Mouse (Mus musculus) liver, embryonic 12.5 days (tissue): ENCODE results near the gene Sec31b. TPM values are rescaled to one million over a fixed set of nuclear protein-coding genes. Genes with fewer than 3 reads are reported as not detected.

Source experiments
- ATAC-seq: fragments of 200-750 bp; cut with Nextera tagmentation; 2 replicates; pipeline ENCODE4 v1.8.0; 2017; ENCODE audit warnings: moderate number of reproducible peaks, mild to moderate bottlenecking, moderate library complexity
- H3K27ac ChIP-seq: fragments of 300-500 bp; sonication (generic); 2 replicates; pipeline ENCODE4 v1.5.1; 2016; ENCODE audit warnings: mild to moderate bottlenecking
- H3K27me3 ChIP-seq: fragments of 300-500 bp; sonication (generic); replicated peaks from 2 replicates; pipeline ENCODE4 v1.6.1; 2016; ENCODE audit warnings: mild to moderate bottlenecking, moderate library complexity
- H3K36me3 ChIP-seq: fragments of 300-500 bp; sonication (generic); 2 replicates; pipeline ENCODE4 v1.6.1; 2016; ENCODE audit warnings: mild to moderate bottlenecking, moderate library complexity
- H3K4me1 ChIP-seq: fragments of 300-500 bp; sonication (generic); 2 replicates; pipeline ENCODE4 v1.6.1; 2016
- H3K4me2 ChIP-seq: fragments of 300-500 bp; sonication (generic); 2 replicates; pipeline ENCODE4 v1.6.1; 2016; ENCODE audit warnings: mild to moderate bottlenecking, moderate library complexity
- H3K4me3 ChIP-seq: fragments of 300-500 bp; sonication (generic); 2 replicates; pipeline ENCODE4 v1.5.1; 2016; ENCODE audit warnings: mild to moderate bottlenecking, moderate library complexity
- H3K9ac ChIP-seq: fragments of 300-500 bp; sonication (generic); 2 replicates; pipeline ENCODE4 v1.6.1; 2016; ENCODE audit warnings: mild to moderate bottlenecking, moderate library complexity
- H3K9me3 ChIP-seq: fragments of 300-500 bp; sonication (generic); replicated peaks from 2 replicates; pipeline ENCODE4 v1.6.1; 2016; ENCODE audit warnings: mild to moderate bottlenecking, moderate library complexity
- WGBS: fragments of 180-500 bp; shearing (Covaris S2); methylation state at CpG from one replicate; pipeline ENCODE4 v1.1.7; 2016; ENCODE audit not compliant: insufficient replicate concordance; 5-methylcytosine and 5-hydroxymethylcytosine counted together
- polyA plus RNA-seq: library from polyadenylated mRNA; unstranded; fragments of >200 nt; fragmentation: Nextera tagmentation; extraction: Ambion mirVana; gene quantifications from 2 replicates; pipeline ENCODE4 v1.2.1, GENCODE M21; 2016

Gene Sec31b
- polyA plus RNA-seq, 1 experiment from 2014 or later, result 0.38 TPM

DNA sequence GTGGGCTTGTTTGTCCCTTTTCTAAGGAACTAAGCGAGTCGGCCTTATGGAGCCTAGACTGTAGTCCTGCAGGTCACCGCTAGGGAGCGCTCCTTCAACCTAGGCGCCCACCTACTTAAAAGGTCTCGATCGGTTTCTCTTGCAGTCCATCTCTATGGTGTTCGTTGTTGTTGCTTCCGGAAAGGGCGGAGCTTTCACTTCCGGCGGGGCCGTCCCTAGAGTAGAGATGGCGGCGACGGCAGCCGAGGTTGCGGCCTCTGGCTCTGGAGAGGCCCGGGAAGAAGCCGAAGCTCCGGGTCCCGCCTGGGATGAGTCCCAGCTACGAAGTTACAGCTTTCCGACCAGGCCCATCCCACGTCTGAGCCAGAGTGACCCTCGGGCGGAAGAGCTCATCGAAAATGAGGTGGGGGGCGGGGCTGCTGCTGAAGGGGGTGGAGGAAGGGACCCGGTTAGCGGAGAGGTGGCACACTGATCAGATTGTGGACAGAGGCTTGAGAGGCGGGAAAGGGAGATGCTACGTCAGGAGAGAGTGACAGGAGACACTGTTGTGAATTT is 17.1 kb upstream of the Sec31b start, which contains the start of gene Hif1an:
Hif1an (plus strand) TSS at position 199 of the 555 bp plus-strand sequence.
- peak within 1 kb of the TSS; percentile 77 for H3K4me3 ChIP-seq
- H3K27ac ChIP-seq, result peak within 1 kb of the TSS; percentile 81
- ATAC-seq, result peak; percentile 98
- H3K4me1 ChIP-seq, result peaks cover 15% of the 10 kb centered on the region
- peak within 1 kb of the TSS; percentile 72 for H3K9ac ChIP-seq
- no peaks in the 10 kb centered on the region for H3K9me3 ChIP-seq
- peaks cover 37% of the 10 kb centered on the region for H3K36me3 ChIP-seq
- under 1% methylated on average over 33 of the region's 33 CpGs for WGBS
- H3K4me2 ChIP-seq, result peak within 1 kb of the TSS; percentile 83
- H3K27me3 ChIP-seq, result peaks cover 13% of the 10 kb centered on the region; the same call in 1 of the 2 replicates

DNA sequence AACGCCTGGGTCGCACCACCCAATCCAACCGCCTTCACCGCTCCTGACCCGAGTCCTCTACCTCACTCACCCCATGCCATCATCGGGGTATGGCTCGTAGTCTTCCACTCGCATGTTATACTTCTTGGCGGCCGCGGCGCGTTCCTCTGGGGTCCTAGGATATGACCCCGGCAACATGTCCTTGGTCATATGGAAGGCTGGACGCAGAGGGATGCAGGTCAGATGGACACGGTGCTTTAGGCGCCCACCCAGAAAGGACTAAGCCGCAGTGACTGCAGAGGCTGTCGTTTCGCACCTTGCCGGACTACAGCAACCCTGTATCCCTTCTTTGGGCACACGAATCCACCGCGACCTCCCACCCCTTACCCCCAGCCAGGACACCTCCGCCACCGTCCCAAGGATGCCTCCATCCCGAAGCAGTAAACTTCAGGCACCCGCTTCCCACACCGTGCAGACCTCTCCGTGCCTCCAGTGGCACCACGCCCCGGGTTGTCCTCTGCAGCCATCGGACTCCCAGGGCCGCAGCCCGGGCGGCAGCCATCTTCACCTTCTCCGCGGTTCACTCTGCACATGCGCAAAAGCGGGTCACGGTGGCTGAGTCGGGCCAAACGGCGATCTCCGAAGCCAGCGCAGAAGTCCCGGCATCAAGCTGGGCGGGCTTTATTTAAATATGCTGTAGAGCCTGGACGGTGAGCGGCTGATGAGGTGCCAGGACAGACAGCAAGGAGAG is 9.4 kb upstream of the Sec31b start, which contains the start of gene Ndufb8:
Ndufb8 (minus strand) TSS at position 580 of the 730 bp plus-strand sequence.
- Histone ChIP-seq H3K36me3 (peaks cover 36% of the 10 kb centered on the region), H3K9ac (peak within 1 kb of the TSS; percentile 89), H3K9me3 (no peaks in the 10 kb centered on the region), H3K27ac (peak within 1 kb of the TSS; percentile 39; the same call in 1 of the 2 replicates), H3K27me3 (peaks cover 12% of the 10 kb centered on the region; the same call in 1 of the 2 replicates), H3K4me2 (peak within 1 kb of the TSS; percentile 88), H3K4me3 (peak within 1 kb of the TSS; percentile 78), H3K4me1 (peaks cover 21% of the 10 kb centered on the region)
- ATAC-seq, result peak; percentile 90
- under 1% methylated on average over 50 of the region's 50 CpGs for WGBS

DNA sequence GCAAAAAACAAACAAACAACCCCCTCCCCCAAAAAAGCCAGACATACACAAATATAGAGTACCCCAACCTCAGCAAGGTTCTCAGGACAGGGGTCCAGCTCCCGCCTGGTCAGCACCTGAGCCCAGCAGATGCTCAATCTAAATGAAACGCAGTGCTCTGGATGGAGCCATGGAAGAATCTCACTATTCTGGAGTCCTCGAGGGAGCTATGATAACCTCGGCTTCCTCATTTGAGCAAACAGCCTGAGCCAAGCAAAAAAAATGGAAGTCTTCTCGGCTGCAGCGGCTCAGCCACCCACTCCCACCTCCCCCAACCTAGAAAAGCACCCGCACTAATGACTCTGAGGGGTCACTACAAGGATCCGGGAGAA is 8.8 kb upstream of the Sec31b start:
- peaks cover 12% of the 10 kb centered on the region; the same call in 1 of the 2 replicates for H3K27me3 ChIP-seq
- H3K27ac ChIP-seq, result peak overlapping the region; percentile 39; the same call in 1 of the 2 replicates
- H3K4me2 ChIP-seq, result peak overlapping the region; percentile 88
- peak overlapping the region; percentile 89 for H3K9ac ChIP-seq
- ATAC-seq, result peak; percentile 19; the same call in 1 of the 2 replicates
- H3K4me1 ChIP-seq, result peaks cover 21% of the 10 kb centered on the region
- H3K36me3 ChIP-seq, result peaks cover 41% of the 10 kb centered on the region
- H3K9me3 ChIP-seq, result no peaks in the 10 kb centered on the region
- H3K4me3 ChIP-seq, result peak overlapping the region; percentile 78
- 3% methylated on average over 8 of the region's 8 CpGs for WGBS

DNA sequence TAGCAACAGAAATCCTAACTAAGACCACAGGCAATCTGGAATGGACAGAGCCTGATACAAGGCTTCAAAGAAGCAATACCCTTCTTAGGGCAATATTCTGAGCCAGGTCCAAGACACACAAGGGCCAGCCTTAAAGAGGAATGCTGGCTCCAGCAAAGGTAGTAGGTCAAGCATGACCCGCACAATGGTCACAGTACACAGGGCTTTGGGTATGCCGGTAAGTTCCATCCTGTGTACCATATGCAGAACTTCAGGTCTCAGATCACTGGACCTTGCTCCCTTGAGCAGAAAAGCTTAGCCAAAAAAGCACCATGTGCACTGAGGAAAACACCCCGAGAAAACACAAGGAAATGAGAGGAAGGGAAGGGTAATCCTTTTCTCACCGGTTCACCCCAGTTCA is 7.6 kb upstream of the Sec31b start:
- H3K4me1 ChIP-seq, result peaks cover 21% of the 10 kb centered on the region
- H3K36me3 ChIP-seq, result peaks cover 53% of the 10 kb centered on the region
- H3K9ac ChIP-seq, result no peak overlapping the region
- 92% methylated on average over 4 of the region's 4 CpGs for WGBS
- no peaks in the 10 kb centered on the region for H3K9me3 ChIP-seq
- no peak overlapping the region for H3K4me3 ChIP-seq
- H3K27me3 ChIP-seq, result 0 out of 2 replicates have a peak, but pooled peaks cover 7% of the 10 kb centered on the region
- ATAC-seq, result no peak
- no peak overlapping the region for H3K27ac ChIP-seq
- H3K4me2 ChIP-seq, result peak overlapping the region; percentile 88; the same call in 1 of the 2 replicates

DNA sequence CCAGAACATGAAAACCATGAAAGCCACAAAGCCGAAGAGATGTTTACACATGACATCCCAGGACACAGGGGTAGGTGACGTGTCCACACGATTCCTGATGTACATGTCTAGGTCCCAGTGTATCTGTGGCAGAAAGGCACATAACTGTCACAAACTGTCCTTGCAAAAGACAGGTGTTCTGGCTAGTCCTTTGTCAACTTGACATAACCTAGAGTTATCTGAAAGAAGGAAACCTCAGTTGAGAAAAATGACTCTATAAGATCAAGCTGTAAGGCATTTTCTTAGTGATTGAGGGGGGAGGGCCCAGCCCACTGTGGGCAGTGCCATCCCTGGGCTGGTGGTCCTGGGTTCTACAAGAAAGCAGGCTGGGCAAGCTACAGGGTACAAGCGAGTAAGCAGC is 7.1 kb upstream of the Sec31b start, which contains the start of gene Gm20538:
Gm20538 (minus strand) TSS at position 101 of the 400 bp plus-strand sequence.
- no peak for ATAC-seq
- peak within 1 kb of the TSS; percentile 88; the same call in 1 of the 2 replicates for H3K4me2 ChIP-seq

DNA sequence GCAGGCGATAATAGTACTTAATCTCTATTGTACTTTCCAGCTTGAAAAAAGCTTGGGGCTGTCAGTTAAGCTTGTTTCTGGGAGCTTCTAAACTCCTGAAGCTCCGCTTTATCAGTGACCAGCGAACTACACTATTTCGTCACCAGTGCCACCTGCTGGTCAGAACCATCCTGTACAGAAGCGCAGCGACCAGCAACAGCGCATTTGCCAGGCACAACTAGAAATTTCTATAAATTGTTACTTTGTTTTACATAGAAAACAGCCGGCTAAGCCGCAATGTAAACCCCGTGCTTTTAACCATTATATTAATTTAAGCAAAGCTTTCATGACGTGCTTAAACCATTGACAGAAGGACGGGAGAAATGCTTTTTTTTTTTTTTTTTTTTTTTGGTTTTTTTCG is 889 bp downstream of the Sec31b start:
- H3K36me3 ChIP-seq, result peaks cover 22% of the 10 kb centered on the region
- 0 out of 2 replicates have a peak, but pooled peaks cover 14% of the 10 kb centered on the region for H3K9me3 ChIP-seq
- peak overlapping the region; percentile 65 for H3K4me3 ChIP-seq
- ATAC-seq, result 0 out of 2 replicates have a peak, but pooled peaks have one; percentile 55
- H3K4me1 ChIP-seq, result peaks cover 22% of the 10 kb centered on the region
- H3K27me3 ChIP-seq, result peaks cover 13% of the 10 kb centered on the region
- H3K4me2 ChIP-seq, result peak overlapping the region; percentile 95
- H3K27ac ChIP-seq, result no peak overlapping the region
- H3K9ac ChIP-seq, result 0 out of 2 replicates have a peak overlapping the region, but pooled peaks have one; percentile 22
- 2% methylated on average over 13 of the region's 13 CpGs for WGBS

More for the DNA sequence above, 7.1 kb upstream of the Sec31b start, which contains the start of gene Gm20538:
- no peak within 1 kb of the TSS for H3K4me3 ChIP-seq
- no peak within 1 kb of the TSS for H3K9ac ChIP-seq
- 0 out of 2 replicates have a peak, but pooled peaks cover 2% of the 10 kb centered on the region for H3K27me3 ChIP-seq
- H3K9me3 ChIP-seq, result no peaks in the 10 kb centered on the region
- WGBS, result 88% methylated on average over 4 of the region's 4 CpGs
- H3K4me1 ChIP-seq, result peaks cover 21% of the 10 kb centered on the region
- peaks cover 59% of the 10 kb centered on the region for H3K36me3 ChIP-seq
- no peak within 1 kb of the TSS for H3K27ac ChIP-seq

DNA sequence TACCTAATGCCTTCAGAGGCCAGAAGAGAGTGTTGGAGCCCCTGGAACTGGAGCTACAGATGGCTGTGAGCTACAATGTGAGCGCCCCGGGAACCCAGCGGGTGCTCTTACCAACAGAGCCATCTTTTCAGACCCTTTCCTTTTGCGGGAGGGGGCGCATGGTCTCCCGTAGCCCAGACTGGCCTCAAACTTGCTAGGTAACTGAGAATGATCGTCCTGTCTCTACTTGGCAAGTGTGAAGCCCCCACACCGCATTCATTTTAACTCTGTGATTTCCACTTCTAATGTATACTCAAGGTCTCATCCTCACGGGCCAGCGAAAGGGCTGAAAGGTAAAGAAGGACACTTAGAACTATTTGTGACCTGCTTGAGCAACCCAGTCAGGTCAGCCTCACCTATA is 1.3 kb downstream of the Sec31b start:
- WGBS, result 59% methylated on average over 10 of the region's 10 CpGs
- Histone ChIP-seq H3K27me3 (peaks cover 13% of the 10 kb centered on the region), H3K4me2 (peak overlapping the region; percentile 95)

DNA sequence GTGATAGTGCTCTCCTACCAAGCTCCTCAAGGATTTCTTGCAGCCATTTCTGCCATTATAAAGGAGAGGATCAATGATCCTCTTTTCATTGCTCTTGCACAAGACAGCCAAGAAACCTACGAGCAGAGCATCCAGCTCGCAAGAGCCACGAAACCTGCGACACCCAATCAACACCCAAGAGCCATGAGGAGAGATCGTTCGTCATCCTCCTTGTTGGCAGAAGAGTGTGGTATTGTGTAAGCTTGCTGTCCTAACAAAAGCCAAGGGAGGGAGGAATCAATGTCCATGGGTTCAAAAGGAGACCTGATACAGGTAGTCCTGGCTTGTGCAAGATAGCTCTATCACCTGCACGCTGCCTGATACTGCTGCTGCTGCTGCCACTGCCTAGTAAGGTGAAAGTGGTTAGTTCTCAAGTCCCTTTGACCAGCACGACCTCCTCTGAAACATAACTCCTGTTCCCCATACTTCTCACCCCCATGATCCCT is 2.9 kb downstream of the Sec31b start:
- Histone ChIP-seq H3K4me3 (no peak overlapping the region), H3K9me3 (0 out of 2 replicates have a peak, but pooled peaks cover 14% of the 10 kb centered on the region), H3K9ac (no peak overlapping the region), H3K4me2 (no peak overlapping the region), H3K36me3 (peaks cover 2% of the 10 kb centered on the region), H3K4me1 (peaks cover 22% of the 10 kb centered on the region), H3K27me3 (peaks cover 13% of the 10 kb centered on the region), H3K27ac (no peak overlapping the region)
- WGBS, result 69% methylated on average over 8 of the region's 8 CpGs
- ATAC-seq, result no peak

More for the DNA sequence above, 1.3 kb downstream of the Sec31b start:
- Histone ChIP-seq H3K27ac (no peak overlapping the region), H3K4me1 (peaks cover 22% of the 10 kb centered on the region), H3K9ac (no peak overlapping the region), H3K9me3 (0 out of 2 replicates have a peak, but pooled peaks cover 14% of the 10 kb centered on the region), H3K36me3 (peaks cover 18% of the 10 kb centered on the region), H3K4me3 (peak overlapping the region; percentile 65; the same call in 1 of the 2 replicates)
- 0 out of 2 replicates have a peak, but pooled peaks have one; percentile 11 for ATAC-seq

DNA sequence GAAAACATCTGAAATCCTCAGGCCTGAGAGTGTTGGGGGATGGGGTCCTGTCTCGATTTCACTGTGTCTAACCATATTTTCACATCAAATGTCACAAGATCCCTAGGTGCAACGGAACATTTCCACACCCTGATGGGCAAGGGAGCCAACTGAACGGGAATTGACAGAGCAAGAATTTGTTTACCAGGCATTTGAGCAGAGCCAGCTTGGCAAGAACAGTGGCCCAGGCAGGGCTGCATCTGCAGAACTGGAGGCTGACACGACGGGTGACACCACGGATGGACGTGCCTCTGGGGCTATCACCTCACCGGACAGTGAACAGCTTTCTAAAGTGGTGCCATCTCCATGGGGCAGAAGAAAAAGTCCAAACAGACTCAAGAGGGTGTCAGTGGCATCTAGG is 8.2 kb downstream of the Sec31b start:
- no peak for ATAC-seq
- WGBS, result 69% methylated on average over 8 of the region's 8 CpGs
- Histone ChIP-seq H3K27ac (no peak overlapping the region), H3K36me3 (no peaks in the 10 kb centered on the region), H3K9ac (no peak overlapping the region), H3K4me3 (no peak overlapping the region), H3K9me3 (0 out of 2 replicates have a peak, but pooled peaks cover 14% of the 10 kb centered on the region), H3K27me3 (0 out of 2 replicates have a peak, but pooled peaks cover 1% of the 10 kb centered on the region), H3K4me1 (no peaks in the 10 kb centered on the region), H3K4me2 (no peak overlapping the region)

DNA sequence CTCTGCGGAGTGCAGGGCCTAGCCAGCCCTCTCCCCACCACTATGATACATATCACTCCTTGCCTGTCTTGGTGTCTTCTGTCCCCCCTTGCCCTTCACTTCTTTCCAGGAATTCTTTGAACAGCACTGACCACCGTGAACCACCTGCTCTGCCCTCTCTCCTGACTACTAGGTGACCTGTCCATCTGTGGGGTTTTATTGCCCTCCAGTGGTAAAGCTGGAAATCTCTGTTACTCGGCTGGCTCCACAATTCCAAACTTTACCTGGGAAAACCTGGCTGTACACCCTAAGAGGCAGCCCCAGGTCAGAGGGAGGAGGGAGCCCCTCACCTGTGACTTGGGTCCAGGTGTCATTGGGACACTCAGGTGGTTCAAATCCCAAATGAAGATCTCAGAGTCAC is 10.3 kb downstream of the Sec31b start:
- Histone ChIP-seq H3K4me2 (no peak overlapping the region), H3K4me1 (no peaks in the 10 kb centered on the region), H3K9me3 (0 out of 2 replicates have a peak, but pooled peaks cover 4% of the 10 kb centered on the region), H3K4me3 (no peak overlapping the region), H3K27ac (no peak overlapping the region), H3K36me3 (no peaks in the 10 kb centered on the region), H3K9ac (no peak overlapping the region), H3K27me3 (0 out of 2 replicates have a peak, but pooled peaks cover 10% of the 10 kb centered on the region)
- no peak for ATAC-seq
- 36% methylated on average over 3 of the region's 3 CpGs for WGBS

DNA sequence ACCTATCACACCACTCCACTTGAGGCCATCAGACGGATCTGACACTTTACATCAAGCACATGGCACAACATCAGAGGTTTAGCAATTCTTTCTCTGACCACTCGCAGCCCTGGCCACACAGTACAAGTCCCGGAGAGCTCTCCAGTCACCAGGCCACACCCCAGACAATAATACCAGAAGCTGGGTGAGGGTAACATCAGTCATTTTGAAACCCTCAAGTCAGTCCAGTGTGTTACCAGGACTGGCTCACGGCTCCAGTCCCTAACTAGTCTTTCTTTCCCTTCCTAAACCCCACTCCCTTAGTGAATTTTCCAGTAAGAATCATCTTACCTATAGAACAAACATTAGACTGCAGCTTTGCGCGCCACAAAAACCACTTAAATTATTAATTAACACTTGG is 15.6 kb downstream of the Sec31b start:
- H3K4me3 ChIP-seq, result no peak overlapping the region
- H3K36me3 ChIP-seq, result no peaks in the 10 kb centered on the region
- 0 out of 2 replicates have a peak, but pooled peaks cover 10% of the 10 kb centered on the region for H3K27me3 ChIP-seq
- no peak overlapping the region for H3K27ac ChIP-seq
- no peaks in the 10 kb centered on the region for H3K9me3 ChIP-seq
- WGBS, result 74% methylated on average over 6 of the region's 6 CpGs
- H3K4me1 ChIP-seq, result no peaks in the 10 kb centered on the region
- no peak overlapping the region for H3K9ac ChIP-seq
- H3K4me2 ChIP-seq, result no peak overlapping the region
- ATAC-seq, result no peak
